ENCODE assay signal across 33 mouse cellular contexts in the genomic region with DNA sequence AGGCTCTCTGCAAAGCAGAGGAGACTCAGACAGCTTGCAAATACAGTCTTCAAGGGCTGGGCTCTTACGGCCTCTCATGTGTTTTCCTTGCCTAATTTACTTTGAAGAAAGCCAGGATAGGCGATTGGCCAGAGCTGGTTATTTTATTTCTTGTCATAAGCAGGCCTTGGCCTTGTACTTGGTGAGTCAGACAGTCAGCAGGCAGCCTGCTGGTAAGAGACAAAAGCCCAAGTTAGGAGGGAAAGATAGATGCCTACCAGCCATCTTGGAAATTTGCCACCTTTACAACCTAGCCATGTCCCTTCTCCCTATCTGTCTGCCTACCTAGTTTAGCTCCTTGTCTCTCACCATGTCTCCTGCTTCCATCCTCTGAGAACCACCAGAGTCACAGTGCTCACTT. TPM values are rescaled to one million over a fixed set of nuclear protein-coding genes. Genes with fewer than 3 reads are reported as not detected.
DNase-seq lines count a peak whose midpoint lies in the region; ATAC-seq and TF ChIP-seq lines count a peak whose summit lies in the region.
"Had no signal": no experiment of that assay in that cellular context is flagged by ENCODE, and none has a peak within 500 bp of the region (broad histone marks: within the 10 kb centered on the region; RNA-seq: fewer than 3 reads in every experiment).

No protein-coding gene starts in this region.

- H3K27me3 ChIP-seq in Patski = no peaks in the 10 kb centered on the region
- peaks cover 50% of the 10 kb centered on the region for H3K27me3 ChIP-seq in embryonic facial prominence, embryonic 10.5 days (replicated peaks; ENCODE audit: low read depth, poor library complexity, severe bottlenecking)
- H3K27me3 ChIP-seq in hindbrain, postnatal 0 days (ENCODE audit: insufficient read depth, low read length) = peaks cover 19% of the 10 kb centered on the region

- CTCF ChIA-PET in Patski (lab: Charles Lee) = interaction anchor here (2.8 kb wide), 1 partner anchor 157 kb away, joined by 9 read pairs; no protein-coding TSS in a partner anchor

- peaks cover 42% of the 10 kb centered on the region for H3K4me1 ChIP-seq in embryonic facial prominence, embryonic 10.5 days
- no peaks in the 10 kb centered on the region for H3K4me1 ChIP-seq in hindbrain, postnatal 0 days (ENCODE audit: insufficient read depth, low read length)
- H3K4me1 ChIP-seq: hindbrain, embryonic 13.5 days; limb, embryonic 13.5 days had no signal

- no peak overlapping the region for H3K4me3 ChIP-seq in embryonic facial prominence, embryonic 10.5 days
- H3K4me3 ChIP-seq in hindbrain, postnatal 0 days (ENCODE audit: low read length) = no peak overlapping the region
- H3K4me3 ChIP-seq: embryonic facial prominence, embryonic 15.5 days; heart, embryonic 15.5 days; hindbrain, embryonic 13.5 days; layer of hippocampus, adult 2 months; limb, embryonic 13.5 days had no signal

- no peak overlapping the region for H3K9ac ChIP-seq in hindbrain, postnatal 0 days (replicated peaks; ENCODE audit: low read length)
- H3K9ac ChIP-seq: embryonic facial prominence, embryonic 15.5 days; heart, embryonic 15.5 days; hindbrain, embryonic 13.5 days; limb, embryonic 13.5 days; liver, postnatal 0 days had no signal

- peak; percentile 83 for DNase-seq in adrenal gland, adult 2 months
- no peak for DNase-seq in adrenal gland, adult 18-20 months (ENCODE audit: low spot score in 2 of 2)
- DNase-seq in 3T3-L1 (ENCODE audit: low read depth, low spot score) (peak; percentile 79), Patski (ENCODE audit: low read depth, low spot score) (no peak)
- no peak for DNase-seq in embryonic facial prominence, embryonic 10.5 days (ENCODE audit: low spot score)
- no peak for DNase-seq in kidney, adult 9 months
- no peak for DNase-seq in hindbrain, postnatal 0 days (ENCODE audit: low spot score)
- no peak for DNase-seq in layer of hippocampus, postnatal 25 days (ENCODE audit: extremely low spot score in 1 of 2, low spot score in 1 of 2)
- DNase-seq: cerebellum, adult 11-12 months; cerebellum, adult 9-11 months; gastrocnemius, postnatal 14 days; heart, postnatal 4 days; kidney, adult 18-20 months; kidney, postnatal 36 days; liver, postnatal 0 days; lung, postnatal 10 days; midbrain, embryonic 14.5 days; spleen, adult 18-20 months; thymus, postnatal 14 days had no signal

- no peak for TF ChIP-seq CTCF in Patski (IDR thresholded peaks at IDR 0.05)
- no peak for TF ChIP-seq CTCF in hindbrain, postnatal 0 days (IDR thresholded peaks at IDR 0.05; ENCODE audit: low read depth)

- no peak overlapping the region for H3K4me2 ChIP-seq in hindbrain, postnatal 0 days (ENCODE audit: low read depth, low read length)
- H3K4me2 ChIP-seq: embryonic facial prominence, embryonic 15.5 days; heart, embryonic 15.5 days; hindbrain, embryonic 13.5 days; limb, embryonic 13.5 days; liver, embryonic 11.5 days had no signal

- H3K9me3 ChIP-seq in embryonic facial prominence, embryonic 10.5 days = no peaks in the 10 kb centered on the region
- no peaks in the 10 kb centered on the region for H3K9me3 ChIP-seq in hindbrain, postnatal 0 days (ENCODE audit: low read length)
- H3K9me3 ChIP-seq: embryonic facial prominence, embryonic 15.5 days; heart, embryonic 15.5 days; hindbrain, embryonic 13.5 days; limb, embryonic 13.5 days had no signal

- no peaks in the 10 kb centered on the region for H3K36me3 ChIP-seq in embryonic facial prominence, embryonic 10.5 days (replicated peaks)
- no peaks in the 10 kb centered on the region for H3K36me3 ChIP-seq in hindbrain, postnatal 0 days (ENCODE audit: insufficient read depth, low read length)
- H3K36me3 ChIP-seq: embryonic facial prominence, embryonic 15.5 days; heart, embryonic 15.5 days; hindbrain, embryonic 13.5 days; limb, embryonic 13.5 days had no signal

- in situ Hi-C loops in Patski (cut with MboI; ENCODE audit: low pct_unique_long_range_greater_than_20kb) = no loop called here

- 82% methylated on average over 2 of the region's 2 CpGs for WGBS in embryonic facial prominence, embryonic 10.5 days
- 61% methylated on average over 2 of the region's 2 CpGs for WGBS in hindbrain, postnatal 0 days

- peak overlapping the region; percentile 44; the same call in 1 of the 2 replicates for H3K27ac ChIP-seq in embryonic facial prominence, embryonic 10.5 days (replicated peaks)
- no peak overlapping the region for H3K27ac ChIP-seq in hindbrain, postnatal 0 days
- H3K27ac ChIP-seq: embryonic facial prominence, embryonic 15.5 days; heart, embryonic 15.5 days; hindbrain, embryonic 13.5 days; layer of hippocampus, adult 2 months; limb, embryonic 13.5 days; macrophage had no signal

- POLR2A ChIA-PET in Patski (lab: Charles Lee) = no interaction called here

- peak; percentile 44 for ATAC-seq in Patski
- no peak for ATAC-seq in hindbrain, postnatal 0 days
- ATAC-seq: forebrain, embryonic 14.5 days; liver, postnatal 0 days had no signal

RNA-seq across cellular contexts. Expression of a gene that starts 6.3 kb away (rescaled TPM):
- not detected for total RNA-seq in adrenal gland, adult 2 months (2021)
- 0.49 and 0.91 TPM in 2 replicates for polyA plus RNA-seq in adrenal gland, adult 2 months (2012; rRNA removed)
- total RNA-seq in adrenal gland, adult 18-20 months (2021) = not detected
- not detected for polyA plus RNA-seq in Patski (2021)
- 3.4 and 4.9 TPM in 2 replicates for polyA plus RNA-seq in embryonic facial prominence, embryonic 10.5 days (2016; fragmentation: Nextera tagmentation; extraction: Ambion mirVana)
- 1.4 TPM in 1 of 2 replicates, not detected in the other for total RNA-seq in hindbrain, postnatal 0 days (2014; rRNA removed)
- 1.8 and 2.0 TPM in 2 replicates for polyA plus RNA-seq in hindbrain, postnatal 0 days (2015; fragmentation: Nextera tagmentation; extraction: Ambion mirVana)
- not detected for total RNA-seq in layer of hippocampus, postnatal 25 days (2021)
- total RNA-seq: CH12.LX; gastrocnemius, postnatal 14 days; granulocyte monocyte progenitor cell, adult 5-6 weeks; layer of hippocampus, adult 2 months; layer of hippocampus, postnatal 14 days; left cerebral cortex, postnatal 36 days; monocyte, adult 5-6 weeks had no signal
- polyA plus RNA-seq: cortical plate, adult 2 months; macrophage had no signal

RNA-seq across cellular contexts. Expression of a gene that starts 20.7 kb away (rescaled TPM):
- total RNA-seq in adrenal gland, adult 2 months (2021) = 10 to 100 TPM in 1 of 2 experiments, 1 to 10 TPM in 1; 8.6 to 12.5 TPM
- polyA plus RNA-seq in adrenal gland, adult 2 months (2012; rRNA removed) = 15.9 and 17.6 TPM in 2 replicates
- 1 to 10 TPM; 7.4 to 8.5 TPM for total RNA-seq in adrenal gland, adult 18-20 months (2021)
- 45.2 TPM for polyA plus RNA-seq in Patski (2021)
- polyA plus RNA-seq in embryonic facial prominence, embryonic 10.5 days (2016; fragmentation: Nextera tagmentation; extraction: Ambion mirVana) = 8.4 and 9.2 TPM in 2 replicates
- total RNA-seq in hindbrain, postnatal 0 days (2014; rRNA removed) = 6.5 and 9.4 TPM in 2 replicates
- polyA plus RNA-seq in hindbrain, postnatal 0 days (2015; fragmentation: Nextera tagmentation; extraction: Ambion mirVana) = 1.3 and 1.7 TPM in 2 replicates
- total RNA-seq in layer of hippocampus, postnatal 25 days (2021) = 1 to 10 TPM; 2.2 to 4.0 TPM
- total RNA-seq: granulocyte monocyte progenitor cell, adult 5-6 weeks; monocyte, adult 5-6 weeks had no signal
- polyA plus RNA-seq: macrophage had no signal

RNA-seq across cellular contexts. Expression of a gene that starts 43.0 kb away (rescaled TPM):
- 100 to 1,000 TPM; 826 to 935 TPM for total RNA-seq in adrenal gland, adult 2 months (2021)
- 2,217 and 2,897 TPM in 2 replicates for polyA plus RNA-seq in adrenal gland, adult 2 months (2012; rRNA removed)
- total RNA-seq in adrenal gland, adult 18-20 months (2021) = 100 to 1,000 TPM; 760 to 827 TPM
- polyA plus RNA-seq in Patski (2021) = 554 TPM
- polyA plus RNA-seq in embryonic facial prominence, embryonic 10.5 days (2016; fragmentation: Nextera tagmentation; extraction: Ambion mirVana) = 539 and 546 TPM in 2 replicates
- total RNA-seq in hindbrain, postnatal 0 days (2014; rRNA removed) = 699 and 1,071 TPM in 2 replicates
- polyA plus RNA-seq in hindbrain, postnatal 0 days (2015; fragmentation: Nextera tagmentation; extraction: Ambion mirVana) = 337 and 355 TPM in 2 replicates
- total RNA-seq in layer of hippocampus, postnatal 25 days (2021) = 100 to 1,000 TPM; 353 to 376 TPM

RNA-seq across cellular contexts. Expression of a gene that starts 58.0 kb away (rescaled TPM):
- 10 to 100 TPM; 19.5 to 22.5 TPM for total RNA-seq in adrenal gland, adult 2 months (2021)
- 27.8 and 31.5 TPM in 2 replicates for polyA plus RNA-seq in adrenal gland, adult 2 months (2012; rRNA removed)
- total RNA-seq in adrenal gland, adult 18-20 months (2021) = 10 to 100 TPM; 18.2 to 23.7 TPM
- 44.9 TPM for polyA plus RNA-seq in Patski (2021)
- 28.4 and 30.9 TPM in 2 replicates for polyA plus RNA-seq in embryonic facial prominence, embryonic 10.5 days (2016; fragmentation: Nextera tagmentation; extraction: Ambion mirVana)
- total RNA-seq in hindbrain, postnatal 0 days (2014; rRNA removed) = 38.7 and 46.5 TPM in 2 replicates
- 23.6 and 27.2 TPM in 2 replicates for polyA plus RNA-seq in hindbrain, postnatal 0 days (2015; fragmentation: Nextera tagmentation; extraction: Ambion mirVana)
- total RNA-seq in layer of hippocampus, postnatal 25 days (2021) = 10 to 100 TPM; 22.6 to 27.1 TPM

Comparison
In these comparisons a context has a peak if more than half of its experiments do, and no peak if none do; other contexts are left out.
1. DNase-seq: peak in adrenal gland, adult 2 months (single experiment) and 3T3-L1 (single experiment); none in adrenal gland, adult 18-20 months (0 of 2), Patski (single experiment), embryonic facial prominence, embryonic 10.5 days (single experiment), kidney, adult 9 months (single experiment), hindbrain, postnatal 0 days (single experiment) and layer of hippocampus, postnatal 25 days (0 of 2).